Mouse (Mus musculus): Measurements from ENCODE around the gene Arhgap25. TPM values are rescaled to one million over a fixed set of nuclear protein-coding genes. Genes with fewer than 3 reads are reported as not detected.

The Arhgap25 gene
- 2.7 and 4.9 TPM in 2 replicates for polyA plus RNA-seq (2015; fragmentation: Nextera tagmentation; extraction: Ambion mirVana)

DNA sequence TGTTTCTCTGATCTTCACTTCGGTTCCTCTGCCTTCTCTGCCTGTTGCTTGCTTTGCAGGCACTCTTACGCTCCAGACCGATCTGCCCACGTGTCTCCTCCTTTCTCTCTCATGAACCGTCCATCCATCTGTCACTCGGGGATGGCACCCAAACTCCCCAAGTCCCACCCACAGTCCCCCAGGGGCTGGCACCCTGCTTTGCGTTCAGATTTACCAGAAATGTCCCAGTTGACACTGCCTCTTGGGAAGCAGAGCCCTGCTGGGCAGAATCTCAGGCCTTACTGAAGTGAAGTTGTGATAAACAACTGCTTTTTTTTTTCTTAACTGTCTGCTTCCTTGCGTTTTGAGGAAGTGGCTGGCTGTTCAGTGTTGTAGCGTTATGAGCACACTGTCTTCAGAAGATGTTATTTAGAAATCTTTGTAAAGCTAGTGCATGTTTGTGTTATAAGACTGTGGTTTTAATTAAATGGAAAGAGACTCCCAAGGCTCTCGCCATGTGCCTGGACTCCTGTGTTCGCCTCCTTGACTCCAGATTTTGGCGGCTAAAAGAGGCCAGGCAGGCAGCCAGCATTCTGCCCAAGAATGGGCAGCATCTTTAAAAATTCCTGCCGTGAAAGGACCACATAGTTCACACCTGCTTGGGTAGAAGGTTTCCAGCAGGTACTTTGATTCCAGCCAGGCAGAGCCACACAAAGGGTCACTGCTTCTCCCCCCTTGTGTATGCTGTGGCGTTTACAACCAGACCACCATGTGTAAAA lies at the start of gene Arhgap25:
Gene Arhgap25 (minus strand): TSS at position 307 of the 758 bp plus-strand sequence.

GRCm38 (mm10) chr6:87428487-87429044 lies 104.5 kb downstream of the Arhgap25 start, which contains the start of gene Bmp10:
Gene Bmp10, plus strand, starts transcription at chr6:87428994.

Other genes with a start within 250 kb of the Arhgap25 start
- 8.4 and 10.1 TPM in 2 replicates for gene Antxr1, start 197.4 kb downstream of the Arhgap25 start, polyA plus RNA-seq (2015; fragmentation: Nextera tagmentation; extraction: Ambion mirVana)
- 8.1 TPM in 1 of 2 replicates, not detected in the other for gene Gkn1, start 182.3 kb downstream of the Arhgap25 start, polyA plus RNA-seq (2015; fragmentation: Nextera tagmentation; extraction: Ambion mirVana)
- gene Gkn2, start 159.9 kb downstream of the Arhgap25 start, polyA plus RNA-seq (2015; fragmentation: Nextera tagmentation; extraction: Ambion mirVana), result 0.70 and 18.4 TPM in 2 replicates
- 0.44 TPM in 1 of 2 replicates, not detected in the other for gene Gkn3, start 144.3 kb downstream of the Arhgap25 start, polyA plus RNA-seq (2015; fragmentation: Nextera tagmentation; extraction: Ambion mirVana)
- gene Bmp10, start 104.3 kb downstream of the Arhgap25 start, polyA plus RNA-seq (2015; fragmentation: Nextera tagmentation; extraction: Ambion mirVana), result not detected in 2 replicates
- 2.0 and 2.3 TPM in 2 replicates for gene Prokr1, start 57.5 kb upstream of the Arhgap25 start, polyA plus RNA-seq (2015; fragmentation: Nextera tagmentation; extraction: Ambion mirVana)
- gene Aplf, start 138.9 kb upstream of the Arhgap25 start, polyA plus RNA-seq (2015; fragmentation: Nextera tagmentation; extraction: Ambion mirVana), result 9.8 and 13.8 TPM in 2 replicates
- gene Efcc1, start 197.6 kb upstream of the Arhgap25 start, polyA plus RNA-seq (2015; fragmentation: Nextera tagmentation; extraction: Ambion mirVana), result 0.97 and 2.3 TPM in 2 replicates
- 2.2 and 3.0 TPM in 2 replicates for gene Gp9, start 244.8 kb upstream of the Arhgap25 start, polyA plus RNA-seq (2015; fragmentation: Nextera tagmentation; extraction: Ambion mirVana)

All from adrenal gland, postnatal 0 days (tissue).